Mouse (Mus musculus): ENCODE measurements around the gene Lgi1. TPM values are rescaled to one million over a fixed set of nuclear protein-coding genes. Genes with fewer than 3 reads are reported as not detected.

Gene Lgi1
- polyA plus RNA-seq, 1 experiment from 2014 or later: not detected

- H3K36me3 ChIP-seq (ENCODE audit: insufficient read depth): no peaks in the 10 kb centered on the region
- H3K9ac ChIP-seq: no peak overlapping the region
- WGBS: 89% methylated on average over 4 of the region's 4 CpGs
- no peak overlapping the region for H3K27ac ChIP-seq (ENCODE audit: low read depth)
- H3K4me1 ChIP-seq (ENCODE audit: insufficient read depth): no peaks in the 10 kb centered on the region
- no peak overlapping the region for H3K4me3 ChIP-seq (ENCODE audit: low read depth, low read length)
- H3K9me3 ChIP-seq (ENCODE audit: low read depth, low read length): no peaks in the 10 kb centered on the region
- no peak for DNase-seq
- no peak overlapping the region for H3K4me2 ChIP-seq
- no peak for TF ChIP-seq CTCF (IDR thresholded peaks at IDR 0.05; ENCODE audit: low read depth)
- ATAC-seq (ENCODE audit: insufficient read depth): no peak
- H3K27me3 ChIP-seq (ENCODE audit: insufficient read depth, low read length): no peaks in the 10 kb centered on the region
Measured at GRCm38 (mm10) chr19:38276226-38276625, 11.9 kb downstream of the Lgi1 start.

GRCm38 (mm10) chr19:38280242-38280641, 15.9 kb downstream of the Lgi1 start:
- ATAC-seq (ENCODE audit: insufficient read depth) (no peak), DNase-seq (no peak)
- H3K9ac ChIP-seq: no peak overlapping the region
- no peak overlapping the region for H3K4me2 ChIP-seq
- H3K9me3 ChIP-seq (ENCODE audit: low read depth, low read length): no peaks in the 10 kb centered on the region
- H3K36me3 ChIP-seq (ENCODE audit: insufficient read depth): no peaks in the 10 kb centered on the region
- H3K4me1 ChIP-seq (ENCODE audit: insufficient read depth): no peaks in the 10 kb centered on the region
- no peaks in the 10 kb centered on the region for H3K27me3 ChIP-seq (ENCODE audit: insufficient read depth, low read length)
- TF ChIP-seq CTCF (IDR thresholded peaks at IDR 0.05; ENCODE audit: low read depth): no peak
- 91% methylated on average over 10 of the region's 10 CpGs for WGBS
- no peak overlapping the region for H3K4me3 ChIP-seq (ENCODE audit: low read depth, low read length)
- no peak overlapping the region for H3K27ac ChIP-seq (ENCODE audit: low read depth)

- Histone ChIP-seq H3K9me3 (ENCODE audit: low read depth, low read length) (no peaks in the 10 kb centered on the region), H3K4me3 (ENCODE audit: low read depth, low read length) (no peak overlapping the region), H3K36me3 (ENCODE audit: insufficient read depth) (no peaks in the 10 kb centered on the region), H3K27me3 (ENCODE audit: insufficient read depth, low read length) (no peaks in the 10 kb centered on the region), H3K9ac (no peak overlapping the region), H3K27ac (ENCODE audit: low read depth) (no peak overlapping the region), H3K4me2 (no peak overlapping the region), H3K4me1 (ENCODE audit: insufficient read depth) (no peaks in the 10 kb centered on the region)
- no peak for TF ChIP-seq CTCF (IDR thresholded peaks at IDR 0.05; ENCODE audit: low read depth)
- DNase-seq: no peak
- ATAC-seq (ENCODE audit: insufficient read depth): no peak
- 37% methylated on average over 2 of the region's 2 CpGs for WGBS
Measured at GRCm38 (mm10) chr19:38282407-38282806, 18.1 kb downstream of the Lgi1 start.

GRCm38 (mm10) chr19:38288556-38288955, 24.2 kb downstream of the Lgi1 start:
- 73% methylated on average over 6 of the region's 6 CpGs for WGBS
- Histone ChIP-seq H3K4me1 (ENCODE audit: insufficient read depth) (no peaks in the 10 kb centered on the region), H3K4me2 (no peak overlapping the region), H3K9me3 (ENCODE audit: low read depth, low read length) (no peaks in the 10 kb centered on the region), H3K9ac (no peak overlapping the region), H3K4me3 (ENCODE audit: low read depth, low read length) (no peak overlapping the region), H3K36me3 (ENCODE audit: insufficient read depth) (no peaks in the 10 kb centered on the region), H3K27me3 (ENCODE audit: insufficient read depth, low read length) (no peaks in the 10 kb centered on the region), H3K27ac (ENCODE audit: low read depth) (no peak overlapping the region)
- ATAC-seq (ENCODE audit: insufficient read depth): no peak
- TF ChIP-seq CTCF (IDR thresholded peaks at IDR 0.05; ENCODE audit: low read depth): no peak
- no peak for DNase-seq

GRCm38 (mm10) chr19:38291432-38291831, 27.1 kb downstream of the Lgi1 start:
- H3K4me1 ChIP-seq (ENCODE audit: insufficient read depth): no peaks in the 10 kb centered on the region
- H3K4me2 ChIP-seq: no peak overlapping the region
- H3K9me3 ChIP-seq (ENCODE audit: low read depth, low read length): no peaks in the 10 kb centered on the region
- DNase-seq (no peak), ATAC-seq (ENCODE audit: insufficient read depth) (no peak)
- H3K9ac ChIP-seq: no peak overlapping the region
- H3K4me3 ChIP-seq (ENCODE audit: low read depth, low read length): no peak overlapping the region
- no peak overlapping the region for H3K27ac ChIP-seq (ENCODE audit: low read depth)
- H3K27me3 ChIP-seq (ENCODE audit: insufficient read depth, low read length): no peaks in the 10 kb centered on the region
- TF ChIP-seq CTCF (IDR thresholded peaks at IDR 0.05; ENCODE audit: low read depth): no peak
- WGBS: 74% methylated on average over 6 of the region's 6 CpGs
- no peaks in the 10 kb centered on the region for H3K36me3 ChIP-seq (ENCODE audit: insufficient read depth)

GRCm38 (mm10) chr19:38298018-38298626, 33.8 kb downstream of the Lgi1 start:
- ATAC-seq (ENCODE audit: insufficient read depth): no peak
- no peak overlapping the region for H3K4me2 ChIP-seq
- H3K9ac ChIP-seq: no peak overlapping the region
- TF ChIP-seq CTCF (IDR thresholded peaks at IDR 0.05; ENCODE audit: low read depth): no peak
- H3K9me3 ChIP-seq (ENCODE audit: low read depth, low read length): no peaks in the 10 kb centered on the region
- H3K27me3 ChIP-seq (ENCODE audit: insufficient read depth, low read length): no peaks in the 10 kb centered on the region
- no peak overlapping the region for H3K4me3 ChIP-seq (ENCODE audit: low read depth, low read length)
- H3K36me3 ChIP-seq (ENCODE audit: insufficient read depth): no peaks in the 10 kb centered on the region
- no peaks in the 10 kb centered on the region for H3K4me1 ChIP-seq (ENCODE audit: insufficient read depth)
- H3K27ac ChIP-seq (ENCODE audit: low read depth): no peak overlapping the region
- 15% methylated on average over 3 of the region's 3 CpGs for WGBS
- DNase-seq: peak; percentile 45

- Histone ChIP-seq H3K4me1 (ENCODE audit: insufficient read depth) (no peaks in the 10 kb centered on the region), H3K9me3 (ENCODE audit: low read depth, low read length) (no peaks in the 10 kb centered on the region), H3K4me3 (ENCODE audit: low read depth, low read length) (no peak overlapping the region), H3K4me2 (no peak overlapping the region), H3K27ac (ENCODE audit: low read depth) (no peak overlapping the region), H3K9ac (no peak overlapping the region), H3K36me3 (ENCODE audit: insufficient read depth) (no peaks in the 10 kb centered on the region), H3K27me3 (ENCODE audit: insufficient read depth, low read length) (no peaks in the 10 kb centered on the region)
- 90% methylated on average over 8 of the region's 8 CpGs for WGBS
- no peak for DNase-seq
- no peak for ATAC-seq (ENCODE audit: insufficient read depth)
- no peak for TF ChIP-seq CTCF (IDR thresholded peaks at IDR 0.05; ENCODE audit: low read depth)
Measured at GRCm38 (mm10) chr19:38308116-38308515, 43.8 kb downstream of the Lgi1 start.

- Histone ChIP-seq H3K36me3 (ENCODE audit: insufficient read depth) (no peaks in the 10 kb centered on the region), H3K27me3 (ENCODE audit: insufficient read depth, low read length) (no peaks in the 10 kb centered on the region), H3K4me1 (ENCODE audit: insufficient read depth) (no peaks in the 10 kb centered on the region), H3K4me3 (ENCODE audit: low read depth, low read length) (no peak overlapping the region), H3K9me3 (ENCODE audit: low read depth, low read length) (no peaks in the 10 kb centered on the region), H3K4me2 (no peak overlapping the region), H3K9ac (no peak overlapping the region), H3K27ac (ENCODE audit: low read depth) (no peak overlapping the region)
- WGBS: 82% methylated on average over 7 of the region's 7 CpGs
- DNase-seq (no peak), ATAC-seq (ENCODE audit: insufficient read depth) (no peak)
- no peak for TF ChIP-seq CTCF (IDR thresholded peaks at IDR 0.05; ENCODE audit: low read depth)
Measured at GRCm38 (mm10) chr19:38315099-38315498, 50.8 kb downstream of the Lgi1 start.
